14 mouse cellular contexts compared by ENCODE assay signal in genomic region chr17:12291151-12291550, GRCm38 (mm10). TPM values are rescaled to one million over a fixed set of nuclear protein-coding genes. Genes with fewer than 3 reads are reported as not detected.
DNase-seq lines count a peak whose midpoint lies in the region; ATAC-seq lines count a peak whose summit lies in the region.
"Had no signal": no experiment of that assay in that cellular context is flagged by ENCODE, and none has a peak within 500 bp of the region (broad histone marks: within the 10 kb centered on the region; RNA-seq: fewer than 3 reads in every experiment).

No protein-coding gene starts in this region.

- no peaks in the 10 kb centered on the region for H3K9me3 ChIP-seq in forebrain, embryonic 12.5 days
- H3K9me3 ChIP-seq in forebrain, embryonic 10.5 days: peaks cover 5% of the 10 kb centered on the region
- 0 out of 2 replicates have a peak, but pooled peaks cover 3% of the 10 kb centered on the region for H3K9me3 ChIP-seq in hindbrain, embryonic 12.5 days (replicated peaks)
- no peaks in the 10 kb centered on the region for H3K9me3 ChIP-seq in midbrain, embryonic 14.5 days (ENCODE audit: control insufficient read depth, low read length)
- H3K9me3 ChIP-seq: heart, embryonic 13.5 days; liver, embryonic 15.5 days had no signal

- peak; percentile 70; the same call in 1 of the 2 replicates for ATAC-seq in forebrain, embryonic 12.5 days (ENCODE audit: low FRiP score)
- peak; percentile 68; the same call in 1 of the 2 replicates for ATAC-seq in hindbrain, embryonic 12.5 days (ENCODE audit: low FRiP score)
- ATAC-seq in midbrain, embryonic 14.5 days (ENCODE audit: low FRiP score, low TSS enrichment): peak; percentile 63
- no peak for ATAC-seq in erythroblast, adult 5-6 weeks (replicated peaks; ENCODE audit: low FRiP score, poor library complexity, severe bottlenecking)

- no peaks in the 10 kb centered on the region for H3K36me3 ChIP-seq in forebrain, embryonic 12.5 days (replicated peaks)
- peaks cover 12% of the 10 kb centered on the region for H3K36me3 ChIP-seq in forebrain, embryonic 10.5 days (replicated peaks)
- H3K36me3 ChIP-seq in hindbrain, embryonic 12.5 days: 0 out of 2 replicates have a peak, but pooled peaks cover 6% of the 10 kb centered on the region
- no peaks in the 10 kb centered on the region for H3K36me3 ChIP-seq in midbrain, embryonic 14.5 days (ENCODE audit: control insufficient read depth, insufficient read depth, low read length)
- H3K36me3 ChIP-seq: liver, embryonic 15.5 days had no signal

- DNase-seq in forebrain, embryonic 10.5 days (ENCODE audit: extremely low spot score, low spot score): no peak
- DNase-seq in midbrain, embryonic 14.5 days: no peak
- no peak for DNase-seq in left cerebral cortex, postnatal 14 days (ENCODE audit: low spot score in 2 of 2)
- no peak for DNase-seq in ovary, postnatal 10 days (ENCODE audit: low spot score)
- DNase-seq: cerebellum, postnatal 25 days; gastrocnemius, postnatal 10 days had no signal

- H3K9ac ChIP-seq in forebrain, embryonic 12.5 days: no peak overlapping the region; the same call in 1 of the 2 replicates
- H3K9ac ChIP-seq in hindbrain, embryonic 12.5 days: no peak overlapping the region
- no peak overlapping the region for H3K9ac ChIP-seq in midbrain, embryonic 14.5 days (replicated peaks; ENCODE audit: low read length)
- H3K9ac ChIP-seq: heart, embryonic 13.5 days; liver, embryonic 15.5 days had no signal

- intact Hi-C loops in left cerebral cortex, postnatal 14 days (cut with DNase I): no loop called here

- peaks cover 24% of the 10 kb centered on the region for H3K4me1 ChIP-seq in forebrain, embryonic 12.5 days
- H3K4me1 ChIP-seq in forebrain, embryonic 10.5 days: peaks cover 16% of the 10 kb centered on the region
- H3K4me1 ChIP-seq in brown adipose tissue, adult 24 weeks (ENCODE audit: control insufficient read depth, insufficient read depth, insufficient read length, low read length): peaks cover 15% of the 10 kb centered on the region
- peaks cover 33% of the 10 kb centered on the region for H3K4me1 ChIP-seq in hindbrain, embryonic 12.5 days
- peaks cover 23% of the 10 kb centered on the region for H3K4me1 ChIP-seq in midbrain, embryonic 14.5 days (ENCODE audit: control insufficient read depth, insufficient read depth, low read length)
- H3K4me1 ChIP-seq: liver, embryonic 15.5 days had no signal

- no peak overlapping the region for H3K4me2 ChIP-seq in forebrain, embryonic 12.5 days
- no peak overlapping the region for H3K4me2 ChIP-seq in hindbrain, embryonic 12.5 days (replicated peaks)
- H3K4me2 ChIP-seq in midbrain, embryonic 14.5 days (ENCODE audit: low read length): 0 out of 2 replicates have a peak overlapping the region, but pooled peaks have one; percentile 10
- H3K4me2 ChIP-seq: heart, embryonic 13.5 days; liver, embryonic 15.5 days had no signal

- 85% methylated on average over 7 of the region's 7 CpGs for WGBS in forebrain, embryonic 12.5 days
- WGBS in forebrain, embryonic 10.5 days: 94% methylated on average over 7 of the region's 7 CpGs
- WGBS in hindbrain, embryonic 12.5 days: 84% methylated on average over 7 of the region's 7 CpGs
- WGBS in midbrain, embryonic 14.5 days: 68% methylated on average over 7 of the region's 7 CpGs

- H3K4me3 ChIP-seq in forebrain, embryonic 12.5 days (replicated peaks): no peak overlapping the region
- H3K4me3 ChIP-seq in forebrain, embryonic 10.5 days: no peak overlapping the region
- no peak overlapping the region for H3K4me3 ChIP-seq in brown adipose tissue, adult 24 weeks (ENCODE audit: insufficient read depth, low read depth, low read length)
- H3K4me3 ChIP-seq in hindbrain, embryonic 12.5 days: no peak overlapping the region
- H3K4me3 ChIP-seq in midbrain, embryonic 14.5 days (replicated peaks; ENCODE audit: low read depth, low read length): no peak overlapping the region; the same call in 1 of the 2 replicates
- H3K4me3 ChIP-seq: erythroblast, embryonic 14.5 days; heart, embryonic 13.5 days; layer of hippocampus, adult 2 months; liver, embryonic 15.5 days had no signal

- H3K27ac ChIP-seq in forebrain, embryonic 12.5 days: peak overlapping the region; percentile 42
- H3K27ac ChIP-seq in forebrain, embryonic 10.5 days: no peak overlapping the region
- 0 out of 2 replicates have a peak overlapping the region, but pooled peaks have one; percentile 14 for H3K27ac ChIP-seq in brown adipose tissue, adult 24 weeks (replicated peaks; ENCODE audit: low read depth, low read length)
- peak overlapping the region; percentile 66 for H3K27ac ChIP-seq in hindbrain, embryonic 12.5 days
- peak overlapping the region; percentile 67 for H3K27ac ChIP-seq in midbrain, embryonic 14.5 days (replicated peaks; ENCODE audit: low read depth, low read length)
- H3K27ac ChIP-seq: heart, embryonic 13.5 days; layer of hippocampus, adult 2 months; liver, embryonic 15.5 days had no signal

- H3K27me3 ChIP-seq in forebrain, embryonic 12.5 days: no peaks in the 10 kb centered on the region
- H3K27me3 ChIP-seq in forebrain, embryonic 10.5 days (ENCODE audit: poor library complexity, severe bottlenecking): no peaks in the 10 kb centered on the region
- no peaks in the 10 kb centered on the region for H3K27me3 ChIP-seq in hindbrain, embryonic 12.5 days
- H3K27me3 ChIP-seq in midbrain, embryonic 14.5 days (ENCODE audit: control insufficient read depth, insufficient read depth, low read length): no peaks in the 10 kb centered on the region
- H3K27me3 ChIP-seq: heart, embryonic 13.5 days; liver, embryonic 15.5 days had no signal

RNA-seq across cellular contexts. Expression of gene Map3k4, which starts 27.4 kb away (rescaled TPM):
- polyA plus RNA-seq in forebrain, embryonic 12.5 days (2016; fragmentation: Nextera tagmentation; extraction: Ambion mirVana): 52.6 and 54.1 TPM in 2 replicates
- 49.4 and 49.5 TPM in 2 replicates for polyA plus RNA-seq in forebrain, embryonic 10.5 days (2016; fragmentation: Nextera tagmentation; extraction: Ambion mirVana)
- polyA plus RNA-seq in brown adipose tissue, adult 24 weeks (2012; ENCODE audit: insufficient read depth, insufficient read length, missing spikeins): 7.4 and 11.4 TPM in 2 replicates
- polyA plus RNA-seq in hindbrain, embryonic 12.5 days (2016; fragmentation: Nextera tagmentation; extraction: Ambion mirVana): 47.8 and 60.3 TPM in 2 replicates
- 31.0 and 38.6 TPM in 2 replicates for polyA plus RNA-seq in midbrain, embryonic 14.5 days (2014; fragmentation: Nextera tagmentation; extraction: Ambion mirVana)
- total RNA-seq in left cerebral cortex, postnatal 14 days (2021): 10 to 100 TPM; 36.1 to 39.2 TPM
- total RNA-seq in erythroblast, adult 5-6 weeks (2015; ENCODE audit: low replicate concordance): 0.77 and 1.3 TPM in 2 replicates
- total RNA-seq in erythroblast, adult 5-6 weeks (2017; ENCODE audit: low replicate concordance): 6.3 and 7.2 TPM in 2 replicates
